Mouse (Mus musculus) lung, adult 2 months (tissue): Measurements from ENCODE around the gene Trpv2.

Experiments
- CTCF ChIP-seq: fragments of 200-500 bp; IDR thresholded peaks from 2 replicates; pipeline ENCODE4 v1.5.1; 2011; ENCODE audit warnings: mild to moderate bottlenecking, low read length, control low read depth; ENCODE audit not compliant: insufficient read depth
- POLR2A ChIP-seq: fragments of 200-500 bp; IDR thresholded peaks from 2 replicates; pipeline ENCODE4 v1.6.1; 2011; ENCODE audit warnings: low read depth, mild to moderate bottlenecking, control low read depth, low read length, borderline replicate concordance; ENCODE audit errors: extremely low read depth

- TF ChIP-seq CTCF, result no peak
- no peak for TF ChIP-seq POLR2A
Observed at GRCm38 (mm10) chr11:62640378-62640777, 66.1 kb downstream of the Trpv2 start.
